Mouse (Mus musculus): ENCODE measurements around the gene Impdh2. TPM values are rescaled to one million over a fixed set of nuclear protein-coding genes. Genes with fewer than 3 reads are reported as not detected.

The Impdh2 gene
- polyA plus RNA-seq, 1 experiment, result 387 TPM

DNA sequence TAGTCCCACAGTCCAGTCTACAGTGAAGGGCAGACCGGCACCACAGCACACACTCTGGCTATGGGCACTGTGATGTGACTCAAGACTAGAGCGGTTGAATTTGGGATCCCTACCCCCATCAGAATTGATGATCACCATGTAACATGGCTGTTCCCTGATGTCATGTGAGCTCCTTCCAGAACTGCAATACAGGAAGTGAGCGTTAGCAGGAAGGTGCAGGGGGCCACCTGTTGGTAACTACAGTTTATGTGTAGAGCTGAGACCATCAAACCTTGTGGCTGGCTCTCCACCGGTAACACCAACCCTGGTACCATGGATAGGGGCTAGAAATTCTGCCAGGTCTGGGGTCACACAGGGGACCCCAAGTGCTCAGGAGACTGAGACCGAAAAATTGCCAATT, 29.1 kb downstream of the Impdh2 start:
- no peak overlapping the region for H3K27ac ChIP-seq (ENCODE audit: insufficient read depth, low read length)
- peaks cover 11% of the 10 kb centered on the region for H3K4me1 ChIP-seq (ENCODE audit: control insufficient read depth, insufficient read depth, low read length)
- H3K27me3 ChIP-seq (ENCODE audit: control insufficient read depth, insufficient read depth, low read length, poor library complexity, severe bottlenecking), result no peaks in the 10 kb centered on the region
- no peaks in the 10 kb centered on the region for H3K9me3 ChIP-seq (replicated peaks; ENCODE audit: control insufficient read depth, insufficient read depth, low read length, poor library complexity, severe bottlenecking)
- TF ChIP-seq CTCF (IDR thresholded peaks at IDR 0.05; ENCODE audit: low read depth, low read length) (peak; percentile 21), EP300 (IDR thresholded peaks at IDR 0.05; ENCODE audit: insufficient read depth, low read depth, low read length) (no peak)
- H3K36me3 ChIP-seq (ENCODE audit: control insufficient read depth, insufficient read depth, low read length, poor library complexity, severe bottlenecking), result no peaks in the 10 kb centered on the region
- H3K4me3 ChIP-seq (ENCODE audit: low read depth, low read length), result no peak overlapping the region
- no peak overlapping the region for H3K9ac ChIP-seq (ENCODE audit: low read depth, poor library complexity, severe bottlenecking)

DNA sequence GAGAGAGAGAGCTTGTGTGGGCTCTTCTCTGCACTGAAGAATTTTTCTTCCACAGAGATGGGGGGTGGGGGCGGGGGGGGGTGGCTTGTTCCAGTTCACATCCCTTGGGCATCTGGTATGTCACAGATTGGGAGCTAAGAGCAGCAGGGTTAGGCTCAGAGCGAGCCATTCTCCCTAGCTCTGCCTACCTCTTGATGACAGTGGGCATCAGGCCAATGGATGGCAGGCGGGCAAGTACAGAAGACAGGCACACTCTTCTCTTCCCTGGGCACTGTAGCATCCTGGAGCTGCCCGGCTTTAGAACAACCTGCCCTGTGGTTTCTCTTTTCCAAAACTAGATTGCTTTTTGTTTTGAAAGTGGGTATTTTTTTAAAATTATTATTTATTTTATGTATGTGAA, 31.4 kb downstream of the Impdh2 start:
- no peak overlapping the region for H3K27ac ChIP-seq (ENCODE audit: insufficient read depth, low read length)
- peaks cover 11% of the 10 kb centered on the region for H3K4me1 ChIP-seq (ENCODE audit: control insufficient read depth, insufficient read depth, low read length)
- H3K27me3 ChIP-seq (ENCODE audit: control insufficient read depth, insufficient read depth, low read length, poor library complexity, severe bottlenecking), result no peaks in the 10 kb centered on the region
- no peak overlapping the region for H3K9ac ChIP-seq (ENCODE audit: low read depth, poor library complexity, severe bottlenecking)
- TF ChIP-seq EP300 (IDR thresholded peaks at IDR 0.05; ENCODE audit: insufficient read depth, low read depth, low read length) (no peak), CTCF (IDR thresholded peaks at IDR 0.05; ENCODE audit: low read depth, low read length) (no peak), POLR2A (IDR thresholded peaks at IDR 0.05; ENCODE audit: insufficient read depth, low read length) (no peak)
- no peaks in the 10 kb centered on the region for H3K9me3 ChIP-seq (replicated peaks; ENCODE audit: control insufficient read depth, insufficient read depth, low read length, poor library complexity, severe bottlenecking)
- H3K4me3 ChIP-seq (ENCODE audit: low read depth, low read length), result no peak overlapping the region
- no peaks in the 10 kb centered on the region for H3K36me3 ChIP-seq (ENCODE audit: control insufficient read depth, insufficient read depth, low read length, poor library complexity, severe bottlenecking)

DNA sequence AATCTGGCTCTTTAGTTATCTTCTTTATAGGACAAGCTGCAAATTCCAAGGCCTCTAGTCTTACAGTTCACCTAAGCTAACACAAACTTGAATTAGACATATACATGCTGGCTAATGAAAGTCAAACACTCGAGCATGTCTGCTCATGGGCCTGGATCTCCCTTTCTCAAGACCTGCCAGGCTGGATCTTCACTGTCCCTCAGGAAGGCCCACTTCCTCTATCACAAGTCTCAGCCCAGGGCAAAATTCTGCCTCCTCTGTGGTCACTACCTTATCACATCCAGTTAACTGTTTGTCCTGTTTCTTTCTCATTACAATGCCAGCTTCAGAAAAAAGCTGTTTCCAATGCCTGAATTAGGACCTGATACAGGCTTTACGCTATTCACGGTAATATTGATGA, 34.3 kb downstream of the Impdh2 start:
- Histone ChIP-seq H3K27me3 (ENCODE audit: control insufficient read depth, insufficient read depth, low read length, poor library complexity, severe bottlenecking) (no peaks in the 10 kb centered on the region), H3K9ac (ENCODE audit: low read depth, poor library complexity, severe bottlenecking) (no peak overlapping the region), H3K27ac (ENCODE audit: insufficient read depth, low read length) (no peak overlapping the region), H3K36me3 (ENCODE audit: control insufficient read depth, insufficient read depth, low read length, poor library complexity, severe bottlenecking) (no peaks in the 10 kb centered on the region), H3K4me3 (ENCODE audit: low read depth, low read length) (no peak overlapping the region), H3K9me3 (replicated peaks; ENCODE audit: control insufficient read depth, insufficient read depth, low read length, poor library complexity, severe bottlenecking) (no peaks in the 10 kb centered on the region), H3K4me1 (ENCODE audit: control insufficient read depth, insufficient read depth, low read length) (no peaks in the 10 kb centered on the region)
- TF ChIP-seq EP300 (IDR thresholded peaks at IDR 0.05; ENCODE audit: insufficient read depth, low read depth, low read length) (no peak), POLR2A (IDR thresholded peaks at IDR 0.05; ENCODE audit: insufficient read depth, low read length) (no peak), CTCF (IDR thresholded peaks at IDR 0.05; ENCODE audit: low read depth, low read length) (no peak)

DNA sequence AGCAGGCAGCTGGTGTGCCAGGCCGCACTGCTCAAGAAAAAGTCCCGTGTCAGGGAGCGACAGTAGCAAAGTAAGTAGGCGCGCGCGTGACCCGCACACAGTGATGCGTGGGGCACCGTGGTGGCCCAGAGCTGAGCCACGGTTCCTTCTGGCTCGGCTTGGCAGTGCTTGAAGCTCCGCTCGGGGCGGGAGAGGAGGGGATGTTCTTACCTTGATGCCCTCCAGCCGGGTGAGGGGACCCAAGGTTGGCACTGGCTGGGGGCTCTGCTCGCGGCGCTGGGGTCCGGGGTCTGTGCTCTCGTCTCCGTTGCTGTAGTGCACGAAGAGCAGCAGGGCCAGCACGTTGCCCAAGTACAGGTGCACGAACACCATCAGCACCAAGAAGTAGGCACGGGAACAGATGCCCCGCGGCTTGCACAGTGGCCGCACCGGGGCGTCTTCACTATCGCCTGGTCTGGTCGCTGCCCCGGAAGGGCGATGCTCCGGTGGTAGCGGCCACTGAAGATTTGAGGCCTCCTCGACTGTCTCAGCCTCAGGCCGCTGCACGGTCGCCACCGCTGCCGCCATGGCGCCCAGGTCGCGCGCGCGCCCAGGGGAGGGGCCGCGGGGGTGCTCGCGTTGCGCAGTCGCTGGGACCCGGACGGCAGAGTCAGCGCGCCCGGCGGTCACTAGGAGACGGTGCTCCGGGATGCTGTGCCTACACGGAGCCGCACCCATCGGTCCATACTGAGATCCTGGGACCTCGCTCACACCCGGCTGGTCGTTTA, 37.1 kb downstream of the Impdh2 start, which contains the start of gene P4htm:
Gene P4htm, minus strand, starts transcription at position 670 of the 767 bp plus-strand sequence.
- no peaks in the 10 kb centered on the region for H3K36me3 ChIP-seq (ENCODE audit: control insufficient read depth, insufficient read depth, low read length, poor library complexity, severe bottlenecking)
- H3K4me1 ChIP-seq (ENCODE audit: control insufficient read depth, insufficient read depth, low read length), result no peaks in the 10 kb centered on the region
- TF ChIP-seq CTCF (IDR thresholded peaks at IDR 0.05; ENCODE audit: low read depth, low read length), result no peak
- TF ChIP-seq EP300 (IDR thresholded peaks at IDR 0.05; ENCODE audit: insufficient read depth, low read depth, low read length), result no peak
- peak within 1 kb of the TSS; percentile 76 for H3K9ac ChIP-seq (ENCODE audit: low read depth, poor library complexity, severe bottlenecking)
- H3K27me3 ChIP-seq (ENCODE audit: control insufficient read depth, insufficient read depth, low read length, poor library complexity, severe bottlenecking), result no peaks in the 10 kb centered on the region
- peak within 1 kb of the TSS; percentile 68 for H3K4me3 ChIP-seq (ENCODE audit: low read depth, low read length)
- H3K9me3 ChIP-seq (replicated peaks; ENCODE audit: control insufficient read depth, insufficient read depth, low read length, poor library complexity, severe bottlenecking), result no peaks in the 10 kb centered on the region
- no peak within 1 kb of the TSS for H3K27ac ChIP-seq (ENCODE audit: insufficient read depth, low read length)

DNA sequence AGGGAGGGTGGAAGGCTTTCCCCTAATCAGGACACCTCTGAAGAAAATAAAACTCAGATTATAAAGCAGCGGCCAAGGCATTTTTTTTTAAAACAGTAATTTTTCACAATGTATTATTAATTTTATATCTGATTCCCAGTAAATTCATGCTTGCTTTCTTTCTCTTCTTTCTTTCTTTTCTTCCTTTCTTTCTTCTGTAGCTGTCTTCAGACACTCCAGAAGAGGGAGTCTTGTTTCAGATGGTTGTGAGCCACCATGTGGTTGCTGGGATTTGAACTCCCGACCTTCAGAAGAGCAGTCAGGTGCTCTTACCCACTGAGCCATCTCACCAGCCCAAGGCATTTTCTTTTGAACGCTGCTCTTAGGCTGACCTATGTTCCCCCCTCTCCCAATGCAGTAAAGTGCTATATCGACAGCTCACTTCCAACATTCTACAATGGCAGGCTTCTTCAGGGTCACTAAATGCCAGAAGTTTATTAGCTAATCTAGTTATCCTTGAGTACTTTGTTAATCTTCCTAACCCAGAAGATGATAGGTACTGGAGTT, 39.0 kb downstream of the Impdh2 start:
- H3K27me3 ChIP-seq (ENCODE audit: control insufficient read depth, insufficient read depth, low read length, poor library complexity, severe bottlenecking), result no peaks in the 10 kb centered on the region
- H3K27ac ChIP-seq (ENCODE audit: insufficient read depth, low read length), result no peak overlapping the region
- H3K9me3 ChIP-seq (replicated peaks; ENCODE audit: control insufficient read depth, insufficient read depth, low read length, poor library complexity, severe bottlenecking), result no peaks in the 10 kb centered on the region
- H3K4me1 ChIP-seq (ENCODE audit: control insufficient read depth, insufficient read depth, low read length), result peaks cover under 1% of the 10 kb centered on the region
- H3K4me3 ChIP-seq (ENCODE audit: low read depth, low read length), result no peak overlapping the region
- H3K36me3 ChIP-seq (ENCODE audit: control insufficient read depth, insufficient read depth, low read length, poor library complexity, severe bottlenecking), result peaks cover 8% of the 10 kb centered on the region
- no peak overlapping the region for H3K9ac ChIP-seq (ENCODE audit: low read depth, poor library complexity, severe bottlenecking)
- TF ChIP-seq EP300 (IDR thresholded peaks at IDR 0.05; ENCODE audit: insufficient read depth, low read depth, low read length) (no peak), POLR2A (IDR thresholded peaks at IDR 0.05; ENCODE audit: insufficient read depth, low read length) (no peak), CTCF (IDR thresholded peaks at IDR 0.05; ENCODE audit: low read depth, low read length) (no peak)

DNA sequence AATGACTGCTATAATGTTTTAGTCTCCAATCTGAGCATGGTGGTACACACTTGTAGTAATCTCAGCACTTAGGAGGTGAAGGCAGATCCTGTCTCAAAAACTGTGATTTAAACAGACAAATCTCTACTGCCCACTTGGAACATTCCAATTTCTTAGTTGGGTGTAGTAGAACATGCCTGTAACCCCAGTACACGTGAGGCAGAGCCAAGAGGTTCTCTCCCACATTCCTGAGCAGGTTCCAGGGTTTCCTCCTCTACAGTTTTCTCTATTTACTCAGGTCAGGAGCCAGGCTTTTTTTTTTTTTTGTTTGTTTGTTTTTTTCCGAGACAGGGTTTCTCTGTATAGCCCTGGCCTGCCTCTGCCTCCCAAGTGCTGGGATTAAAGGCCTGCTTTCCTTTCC, 39.9 kb downstream of the Impdh2 start:
- Histone ChIP-seq H3K36me3 (ENCODE audit: control insufficient read depth, insufficient read depth, low read length, poor library complexity, severe bottlenecking) (peaks cover 11% of the 10 kb centered on the region), H3K4me1 (ENCODE audit: control insufficient read depth, insufficient read depth, low read length) (peaks cover 3% of the 10 kb centered on the region), H3K4me3 (ENCODE audit: low read depth, low read length) (no peak overlapping the region), H3K27ac (ENCODE audit: insufficient read depth, low read length) (no peak overlapping the region), H3K9ac (ENCODE audit: low read depth, poor library complexity, severe bottlenecking) (no peak overlapping the region), H3K27me3 (ENCODE audit: control insufficient read depth, insufficient read depth, low read length, poor library complexity, severe bottlenecking) (no peaks in the 10 kb centered on the region), H3K9me3 (replicated peaks; ENCODE audit: control insufficient read depth, insufficient read depth, low read length, poor library complexity, severe bottlenecking) (no peaks in the 10 kb centered on the region)
- TF ChIP-seq POLR2A (IDR thresholded peaks at IDR 0.05; ENCODE audit: insufficient read depth, low read length) (no peak), CTCF (IDR thresholded peaks at IDR 0.05; ENCODE audit: low read depth, low read length) (no peak), EP300 (IDR thresholded peaks at IDR 0.05; ENCODE audit: insufficient read depth, low read depth, low read length) (no peak)
